Mouse (Mus musculus) embryonic stem cell, embryonic (primary cell): Measurements from ENCODE around the gene Ezh1.

Source experiments
- CTCF ChIA-PET, 4 experiments: fragments of 300-600 bp in 2 of 4; fragments of 350-600 bp in 2 of 4; sonication (Branson Sonifier 250); formaldehyde crosslinking; loops; one replicate each; lab custom pipeline; 2022; ENCODE audit warnings: inconsistent platforms in 2 of 4; lab: Charles Lee
- POLR2A ChIA-PET, 4 experiments: fragments of 300-600 bp in 2 of 4; fragments of 350-600 bp in 2 of 4; sonication (Branson Sonifier 250); formaldehyde crosslinking; loops; one replicate each; lab custom pipeline; 2022; ENCODE audit warnings: antibody characterized with exemption in 4 of 4, inconsistent platforms in 1 of 4; lab: Charles Lee

Ezh1 gene

DNA sequence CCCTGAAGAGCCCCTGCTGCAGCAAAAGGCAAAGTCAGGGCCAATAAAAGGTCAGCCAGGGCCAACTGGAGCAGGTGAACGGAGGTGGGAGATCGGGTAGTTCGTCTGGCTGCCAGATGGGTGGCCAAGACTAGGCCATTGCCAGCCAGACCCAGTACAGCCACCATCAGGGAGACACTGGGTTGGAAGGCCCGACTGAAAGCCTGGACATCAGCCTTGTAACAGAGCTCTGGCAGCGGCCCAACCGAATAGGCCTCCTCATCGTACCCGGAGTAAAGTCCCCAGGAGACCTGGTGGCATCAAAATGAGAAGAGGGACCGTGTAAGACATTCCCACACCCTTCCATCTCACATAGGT, 51.9 kb downstream of the Ezh1 start:
- ChIA-PET POLR2A (interaction anchor here in 2 of 4 experiments (1.1 to 4.6 kb wide), 9 partner anchors 11 to 268 kb away, joined by 3 to 23 read pairs (median 4); partner anchors contain the start of genes Mlx (in 1 of the 2), Retreg3 (in 1 of the 2), Rpl27 (in 1 of the 2) and Tubg1 (in 1 of the 2)), CTCF (interaction anchor here in 2 of 4 experiments (0.7 to 8.3 kb wide), 12 partner anchors 10 to 342 kb away, joined by 3 to 135 read pairs (median 5); partner anchors contain the start of genes Coasy (in 1 of the 2), Ezh1 (in 1 of the 2), Retreg3 (in 1 of the 2) and Tubg1 (in 1 of the 2))

DNA sequence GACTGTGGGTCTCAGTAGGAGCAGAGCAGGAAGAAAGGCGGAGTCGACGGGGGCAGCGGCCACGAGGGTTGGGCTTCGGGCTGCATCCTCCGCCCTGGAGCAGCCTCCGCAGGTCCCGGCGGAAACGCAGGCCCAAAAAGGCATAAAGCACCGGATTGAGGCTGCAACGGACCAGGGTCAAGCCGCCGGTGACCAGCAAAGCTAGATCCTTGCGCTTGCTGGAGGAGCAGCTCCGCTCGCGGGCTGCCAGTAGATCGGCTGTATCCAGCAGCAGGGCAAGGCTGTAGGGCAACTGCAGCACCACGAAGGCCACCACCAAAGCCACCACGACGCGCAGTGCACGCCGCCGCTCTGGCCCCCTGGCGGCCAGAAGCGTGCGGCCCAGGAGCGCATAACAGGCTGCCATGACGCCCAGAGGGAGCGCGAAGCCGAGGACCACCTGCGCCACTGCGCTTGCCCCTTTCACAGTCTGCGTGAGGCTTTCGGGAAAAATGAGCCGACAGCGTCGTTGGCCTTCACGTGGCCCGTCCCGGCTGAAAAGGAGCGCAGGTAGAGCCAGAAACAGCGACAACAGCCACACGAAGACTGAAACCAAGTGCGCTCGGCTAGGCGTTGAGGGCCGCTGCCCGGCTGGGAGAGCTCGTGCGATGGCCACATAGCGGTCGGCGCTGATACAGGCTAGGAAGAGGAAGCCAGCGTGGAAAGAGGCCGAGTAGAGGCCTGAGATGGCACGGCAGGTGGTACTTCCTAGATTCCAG, 52.5 kb downstream of the Ezh1 start:
- POLR2A ChIA-PET = interaction anchor here in 2 of 4 experiments (0.7 to 4.6 kb wide), 13 partner anchors 10 to 350 kb away, joined by 3 to 23 read pairs (median 3); partner anchors contain the start of genes Retreg3 (in 2 of the 2), Tubg1 (in 2 of the 2), Mlx (in 1 of the 2) and Rpl27 (in 1 of the 2)
- CTCF ChIA-PET = interaction anchor here in 2 of 4 experiments (0.7 to 8.3 kb wide), 12 partner anchors 10 to 206 kb away, joined by 3 to 135 read pairs (median 5); partner anchors contain the start of genes Coasy (in 1 of the 2), Ezh1 (in 1 of the 2), Retreg3 (in 1 of the 2) and Tubg1 (in 1 of the 2)

DNA sequence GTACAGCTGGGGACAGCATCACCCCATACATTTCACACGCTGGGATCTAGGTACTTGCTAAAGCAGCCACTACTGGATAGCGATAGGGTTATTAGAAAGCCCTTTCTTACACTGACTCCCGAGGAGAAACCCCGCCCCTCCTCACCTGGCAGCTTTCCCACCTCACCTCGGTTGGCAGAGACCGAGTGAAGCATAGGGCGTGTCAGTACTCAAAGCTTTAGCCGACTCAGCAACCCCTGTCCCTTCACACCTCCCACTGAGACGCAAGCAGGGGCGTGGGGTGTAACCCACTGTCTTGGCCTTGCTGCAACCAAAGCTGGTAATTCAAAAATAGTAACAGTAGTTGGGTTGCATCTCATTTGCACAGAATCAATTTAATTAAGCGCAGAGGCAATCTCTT, 53.2 kb downstream of the Ezh1 start:
- ChIA-PET POLR2A (interaction anchor here in 3 of 4 experiments (0.7 to 4.6 kb wide), 15 partner anchors 9 to 350 kb away, joined by 3 to 23 read pairs (median 3); partner anchors contain the start of genes Retreg3 (in 2 of the 3), Tubg1 (in 2 of the 3), Mlx (in 1 of the 3) and Psmc3ip (in 1 of the 3)), CTCF (interaction anchor here in 3 of 4 experiments (0.6 to 8.3 kb wide), 7 partner anchors 9 to 285 kb away, joined by 3 to 135 read pairs (median 8); no protein-coding TSS in a partner anchor)

DNA sequence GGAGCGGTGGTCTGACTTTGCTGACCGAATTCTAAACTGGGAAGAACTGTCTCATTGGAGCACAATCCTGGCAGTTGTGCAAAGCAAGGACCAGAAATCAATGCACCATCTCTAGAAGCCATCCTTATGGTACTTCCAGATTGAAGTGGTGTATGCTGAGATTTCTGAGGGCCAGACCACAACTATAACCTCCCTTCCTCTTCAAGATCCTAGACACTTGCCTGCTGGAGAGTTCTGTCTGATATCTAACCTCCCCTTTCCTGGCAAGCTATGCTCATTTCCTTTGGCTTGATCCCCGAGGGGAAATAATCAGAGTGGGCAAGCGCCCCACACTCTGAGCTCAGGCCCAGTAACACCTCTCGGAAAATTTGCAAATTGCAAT, 53.8 kb downstream of the Ezh1 start:
- ChIA-PET POLR2A (interaction anchor here in 3 of 4 experiments (0.8 to 4.6 kb wide), 19 partner anchors 9 to 852 kb away, joined by 3 to 23 read pairs (median 5); partner anchors contain the start of genes Psmc3ip (in 2 of the 3), Retreg3 (in 2 of the 3), Stat3 (in 2 of the 3) and Tubg1 (in 2 of the 3)), CTCF (interaction anchor here (0.6 to 8.3 kb wide), 13 partner anchors 8 to 189 kb away, joined by 3 to 135 read pairs (median 4); partner anchors contain the start of gene Coasy (in 1 of the 4))

DNA sequence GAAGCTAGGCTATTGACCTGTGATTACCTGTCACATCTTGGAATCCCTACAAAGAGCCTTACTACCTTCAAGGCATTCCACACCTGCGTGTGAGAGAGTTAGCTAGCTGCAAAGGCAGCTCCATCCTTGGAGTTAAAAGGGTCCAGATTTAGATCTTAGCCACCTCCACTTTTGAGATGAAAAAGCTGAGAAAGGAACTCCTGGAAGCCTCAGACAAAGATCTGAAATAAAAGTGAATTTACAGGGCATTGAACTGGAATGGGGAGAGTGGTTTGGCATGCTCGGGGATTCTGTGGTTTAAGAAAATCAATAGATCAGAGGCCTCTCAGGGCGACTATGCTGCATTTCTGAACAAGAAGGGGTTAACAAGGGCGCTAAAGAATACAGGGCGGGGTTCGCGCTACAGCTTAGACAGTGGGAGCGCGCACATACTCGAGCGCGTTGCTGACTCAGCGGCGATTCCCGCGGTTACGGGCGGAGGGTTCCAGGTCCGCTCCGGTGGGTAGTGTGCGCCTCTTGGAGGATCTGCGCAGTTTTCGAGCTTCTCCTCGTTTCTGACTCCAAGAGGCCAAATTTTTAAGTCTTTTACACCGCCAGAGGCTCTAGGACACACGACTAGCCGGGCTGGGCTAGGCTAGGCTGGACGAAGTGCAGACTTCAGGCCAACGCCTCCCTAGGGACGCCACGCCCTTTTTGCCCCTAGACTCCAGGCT, 54.4 kb downstream of the Ezh1 start:
- ChIA-PET POLR2A (interaction anchor here (0.5 to 4.6 kb wide), 78 partner anchors 8 to 852 kb away, joined by 3 to 27 read pairs (median 4); partner anchors contain the start of genes Rpl27 (in 3 of the 4), Stat3 (in 3 of the 4), Tubg2 (in 3 of the 4) and Coasy (in 2 of the 4)), CTCF (interaction anchor here (0.6 to 8.3 kb wide), 34 partner anchors 8 to 629 kb away, joined by 3 to 135 read pairs (median 4); partner anchors contain the start of genes Psmc3ip (in 2 of the 4), Becn1 (in 1 of the 4), Coasy (in 1 of the 4) and Retreg3 (in 1 of the 4))

DNA sequence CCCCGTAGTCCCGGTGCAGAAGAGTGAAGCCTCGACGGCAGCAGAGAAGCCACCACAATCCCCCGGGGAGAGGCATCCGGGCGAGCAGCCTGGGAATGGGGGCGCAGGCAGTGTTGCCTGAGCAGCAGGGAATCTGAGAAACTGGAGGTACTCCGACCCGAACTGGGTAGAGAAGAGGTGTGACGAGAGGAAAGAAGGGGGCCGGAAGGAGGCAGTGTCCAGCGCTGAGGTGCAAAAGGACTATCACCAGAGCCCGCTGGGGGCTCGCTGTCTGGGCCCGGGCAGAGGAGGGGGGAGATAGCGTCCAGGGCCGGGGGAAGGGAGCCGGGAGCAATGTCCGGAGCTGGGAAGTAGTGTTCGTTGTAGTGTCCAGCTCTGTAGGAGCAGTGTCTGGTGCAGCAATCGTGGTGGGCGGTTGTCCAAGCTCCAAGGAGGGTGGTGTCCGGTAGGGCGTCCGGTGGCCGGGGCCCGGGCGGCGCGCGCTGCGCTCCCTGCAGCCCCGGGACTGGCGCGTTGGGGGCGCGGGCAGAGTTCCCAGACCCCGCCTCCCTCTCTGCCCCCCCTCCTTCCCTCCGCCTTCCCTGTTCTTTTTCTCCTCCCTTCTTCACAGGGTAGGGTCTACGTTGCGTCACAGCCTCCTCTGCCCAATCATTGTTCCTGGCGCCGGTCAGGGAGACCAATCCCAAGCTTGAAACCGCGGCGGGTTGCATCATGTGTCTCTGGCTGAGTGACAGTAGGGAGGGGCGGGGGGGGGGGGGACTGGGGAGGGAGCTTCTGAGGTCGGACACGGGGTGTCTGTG, 55.3 kb downstream of the Ezh1 start, which contains the start of gene Plekhh3:
Gene Plekhh3 (minus strand): TSS at position 541 of the 800 bp plus-strand sequence.
- ChIA-PET POLR2A (interaction anchor here (0.5 to 4.6 kb wide), 86 partner anchors 7 to 851 kb away, joined by 3 to 27 read pairs (median 4); partner anchors contain the start of genes Rpl27 (in 3 of the 4), Stat3 (in 3 of the 4), Tubg2 (in 3 of the 4) and Coasy (in 2 of the 4)), CTCF (interaction anchor here (0.6 to 8.3 kb wide), 34 partner anchors 8 to 628 kb away, joined by 3 to 135 read pairs (median 4); partner anchors contain the start of genes Psmc3ip (in 2 of the 4), Becn1 (in 1 of the 4), Coasy (in 1 of the 4) and Ramp2 (in 1 of the 4))

DNA sequence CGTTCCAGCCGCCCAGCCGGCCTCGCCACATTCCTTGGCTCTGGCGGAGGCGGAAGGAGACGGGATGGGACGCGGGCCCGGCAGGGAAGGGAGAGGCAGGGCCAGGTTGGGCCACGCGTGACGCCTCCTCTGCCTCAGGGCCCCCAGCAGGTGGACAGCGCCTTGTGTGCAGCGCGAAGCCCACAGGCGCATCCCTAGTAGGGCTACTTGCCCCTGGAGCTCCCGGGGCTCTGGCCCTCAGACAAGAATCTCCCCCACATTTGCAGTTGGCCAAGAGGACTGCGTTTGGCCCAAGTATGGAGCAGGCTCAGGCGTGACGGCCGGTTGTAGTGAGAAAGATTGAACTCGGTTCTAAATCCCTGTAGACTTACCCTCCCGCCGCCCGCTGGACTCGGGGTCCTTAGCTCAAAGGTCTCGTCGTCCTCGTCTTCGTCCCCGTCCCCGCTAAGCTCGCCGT, 55.9 kb downstream of the Ezh1 start, which contains the start of gene Cntnap1:
Gene Cntnap1 (plus strand): TSS at position 170 of the 457 bp plus-strand sequence.
- CTCF ChIA-PET = interaction anchor here (0.6 to 8.3 kb wide), 12 partner anchors 9 to 272 kb away, joined by 3 to 135 read pairs (median 4); partner anchors contain the start of genes Psmc3ip (in 1 of the 4) and Rpl27 (in 1 of the 4)
- POLR2A ChIA-PET = interaction anchor here in 3 of 4 experiments (0.5 to 4.6 kb wide), 36 partner anchors 7 to 594 kb away, joined by 3 to 27 read pairs (median 4); partner anchors contain the start of genes Stat3 (in 3 of the 3), Coasy (in 2 of the 3), Retreg3 (in 2 of the 3) and Rpl27 (in 2 of the 3)

DNA sequence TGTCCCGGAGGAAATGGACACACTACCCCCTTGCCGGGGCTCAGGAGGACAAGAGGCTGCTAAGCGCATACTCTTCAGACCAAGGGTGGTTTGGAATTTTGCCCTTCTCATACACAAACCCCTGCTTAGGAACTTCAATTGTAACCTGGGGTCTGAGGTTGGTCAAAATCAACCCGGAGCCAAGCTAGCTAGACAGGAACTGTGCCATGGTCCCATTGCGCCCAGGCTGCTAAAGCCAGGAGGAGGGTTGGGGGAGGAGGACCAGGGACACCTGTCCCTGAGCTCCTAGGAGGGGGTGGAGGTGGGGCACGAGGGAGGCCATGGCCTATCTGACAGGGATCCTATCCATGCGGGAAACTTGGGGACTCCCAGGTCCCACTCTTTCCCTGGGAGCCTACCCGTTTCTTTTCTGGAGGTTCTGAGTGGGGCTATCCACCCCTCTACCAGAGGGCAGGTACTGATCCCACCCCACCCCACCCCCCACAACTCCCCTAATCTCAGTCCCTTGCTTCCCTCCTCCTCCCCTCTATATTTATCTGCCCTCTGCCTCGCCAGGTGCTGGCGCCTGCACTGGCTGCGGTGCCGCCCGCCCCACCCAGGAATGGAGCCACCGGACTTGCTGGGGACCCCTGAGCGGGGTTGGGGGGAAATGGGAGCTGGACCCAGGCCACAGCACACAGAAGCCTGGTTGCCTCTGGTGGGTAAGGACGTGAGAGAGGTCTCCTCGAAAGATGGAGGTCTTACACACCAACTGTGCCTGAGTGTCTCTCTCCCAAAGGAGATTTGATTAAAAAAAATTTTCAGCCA, 56.8 kb downstream of the Ezh1 start:
- ChIA-PET POLR2A (interaction anchor here in 3 of 4 experiments (0.5 to 3.5 kb wide), 16 partner anchors 9 to 230 kb away, joined by 3 to 16 read pairs (median 3); partner anchors contain the start of genes Naglu (in 1 of the 3), Psmc3ip (in 1 of the 3), Retreg3 (in 1 of the 3) and Stat3 (in 1 of the 3)), CTCF (interaction anchor here in 2 of 4 experiments (0.6 to 1.2 kb wide), 5 partner anchors 13 to 273 kb away, joined by 3 to 4 read pairs (median 3); partner anchors contain the start of gene Rpl27 (in 1 of the 2))

DNA sequence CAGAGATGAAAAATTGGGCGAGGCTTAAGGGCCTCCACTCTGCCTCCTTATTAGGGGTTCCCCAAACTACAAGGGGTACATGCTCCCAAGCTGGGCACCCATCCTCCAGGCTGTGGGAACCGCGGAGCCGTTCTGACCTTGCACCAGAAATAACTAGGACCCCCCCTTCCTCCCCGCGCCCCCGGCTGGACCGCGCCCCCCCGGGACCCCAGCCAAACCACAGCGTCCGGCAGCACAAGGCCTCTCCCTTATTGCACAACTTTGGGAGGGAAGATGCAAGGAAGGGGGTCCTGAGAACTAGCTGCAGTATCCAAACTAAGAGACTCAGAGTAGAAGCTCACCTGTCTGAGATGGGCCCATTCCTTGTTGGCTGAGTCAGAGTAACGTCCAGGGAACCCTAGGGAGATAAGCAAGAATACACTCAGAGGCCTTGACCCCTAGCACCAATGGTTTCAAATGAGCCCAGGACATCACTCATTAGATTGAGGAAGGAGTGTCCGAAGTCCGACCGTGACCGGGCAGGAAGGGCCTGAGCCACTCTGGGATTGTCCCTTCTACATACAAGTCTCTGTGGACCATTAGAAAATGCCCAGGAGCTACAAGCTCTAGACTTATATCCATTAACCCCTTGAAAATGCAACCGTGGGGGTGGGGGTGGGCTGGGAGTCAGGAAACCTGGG, 57.8 kb downstream of the Ezh1 start:
- CTCF ChIA-PET = interaction anchor here in 2 of 4 experiments (0.6 to 0.9 kb wide), 3 partner anchors 8 to 36 kb away, joined by 3 read pairs; no protein-coding TSS in a partner anchor
- POLR2A ChIA-PET = interaction anchor here in 1 of 4 experiments (1.2 kb wide), 2 partner anchors 12 to 19 kb away, joined by 3 read pairs; no protein-coding TSS in a partner anchor

DNA sequence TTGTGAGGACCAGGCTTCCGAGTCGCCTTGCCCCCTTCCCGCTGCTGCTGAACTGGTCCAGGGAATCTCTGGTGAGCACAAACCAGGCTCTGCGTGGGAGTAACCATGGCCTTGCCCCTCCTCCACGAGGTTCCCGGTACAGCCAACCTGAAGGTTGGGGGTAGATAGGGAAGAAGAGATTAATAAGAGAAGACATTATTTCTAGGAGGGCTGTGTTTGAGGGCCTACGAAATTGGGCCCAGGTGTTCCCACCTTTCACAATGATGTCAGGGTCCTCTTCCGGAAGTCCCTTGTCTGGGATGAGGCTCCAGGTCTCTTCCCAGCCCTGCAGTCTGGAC, 58.3 kb downstream of the Ezh1 start:
- CTCF ChIA-PET = interaction anchor here in 2 of 4 experiments (0.5 to 0.9 kb wide), 2 partner anchors 8 to 742 kb away, joined by 3 read pairs; no protein-coding TSS in a partner anchor
- POLR2A ChIA-PET = interaction anchor here in 1 of 4 experiments (1.3 kb wide), 1 partner anchor 8 kb away, joined by 3 read pairs; no protein-coding TSS in a partner anchor

DNA sequence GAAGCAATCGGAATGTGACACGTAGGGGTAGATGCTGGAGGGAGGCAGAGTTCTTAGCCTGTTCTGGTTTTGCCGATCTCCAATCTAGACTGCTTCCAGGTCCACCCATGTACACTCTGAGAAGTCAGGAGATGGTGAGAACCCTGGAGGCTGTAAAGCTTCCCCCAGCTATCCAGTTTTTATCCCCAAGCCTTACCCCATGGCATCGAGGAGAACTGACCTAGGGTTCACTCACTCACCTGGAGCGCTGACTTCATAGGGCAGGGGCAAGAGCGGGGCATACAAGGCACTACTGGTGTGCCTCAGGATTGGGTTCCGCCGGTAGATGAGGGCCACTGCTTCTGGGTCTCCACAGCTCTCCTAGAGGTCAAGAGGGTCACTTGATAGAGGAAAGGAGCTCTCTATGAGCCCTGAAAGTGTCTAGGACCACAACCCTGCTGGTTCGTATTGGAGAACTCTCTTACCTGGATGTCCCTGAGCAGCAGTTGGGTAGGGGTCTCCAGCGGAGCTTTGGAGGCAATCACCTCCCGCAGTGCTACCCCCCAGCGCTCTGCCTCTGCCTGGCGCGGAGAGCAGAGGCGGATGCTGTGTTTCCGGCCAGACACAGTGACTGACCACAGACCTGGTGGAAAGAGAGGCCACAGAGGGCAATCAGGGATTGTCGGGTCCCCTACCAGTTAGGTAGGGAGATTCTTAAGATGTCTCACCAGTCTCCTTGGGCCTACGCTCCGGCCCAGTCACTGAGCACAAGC, 58.9 kb downstream of the Ezh1 start:
- POLR2A ChIA-PET = interaction anchor here in 1 of 4 experiments (1.3 kb wide), 1 partner anchor 9 kb away, joined by 3 read pairs; no protein-coding TSS in a partner anchor
- CTCF ChIA-PET = interaction anchor here (0.5 to 1.0 kb wide), 5 partner anchors 9 to 742 kb away, joined by 3 to 6 read pairs (median 3); no protein-coding TSS in a partner anchor

DNA sequence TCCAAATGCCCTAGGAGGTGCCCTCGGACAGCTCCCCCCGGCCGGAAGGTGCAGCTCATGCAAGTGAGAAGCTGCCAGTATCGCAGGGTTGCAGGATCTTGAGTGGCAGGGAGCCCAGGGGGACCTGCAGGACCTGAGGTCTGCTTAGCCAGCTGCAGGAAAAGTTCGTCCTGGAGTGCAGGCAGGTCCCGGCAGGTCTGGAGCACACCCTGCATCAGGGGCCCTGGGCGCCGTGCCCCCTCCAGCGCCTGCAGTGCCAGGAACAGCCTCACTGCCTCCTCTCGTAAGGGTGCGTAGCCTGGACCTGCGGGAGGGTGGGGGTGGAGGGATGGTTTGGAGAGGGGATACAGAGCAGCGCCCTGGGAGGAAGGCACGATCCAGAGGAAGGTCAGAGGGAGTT, 59.9 kb downstream of the Ezh1 start:
- CTCF ChIA-PET = interaction anchor here in 1 of 4 experiments (1.0 to 4.1 kb wide), 2 partner anchors 9 to 11 kb away, joined by 3 to 39 read pairs; partner anchors contain the start of gene Ccr10
- POLR2A ChIA-PET = interaction anchor here in 1 of 4 experiments (1.7 kb wide), 1 partner anchor 10 kb away, joined by 8 read pairs; the partner anchor contains the start of gene Tubg2
